Mouse (Mus musculus) liver, postnatal 0 days (tissue): Measurements from ENCODE around the gene Sgo1. TPM values are rescaled to one million over a fixed set of nuclear protein-coding genes. Genes with fewer than 3 reads are reported as not detected.

Source experiments
- ATAC-seq: fragments of 200-750 bp; cut with Nextera tagmentation; 2 replicates; pipeline ENCODE4 v1.8.0; 2017; ENCODE audit warnings: mild to moderate bottlenecking, moderate library complexity
- DNase-seq: peaks from one replicate; pipeline ENCODE4 v3.0.0-alpha.2; 2016
- H3K27ac ChIP-seq: fragments of 300-500 bp; sonication (generic); 2 replicates; pipeline ENCODE4 v1.5.1; 2014; ENCODE audit warnings: antibody characterized with exemption, moderate library complexity, mild to moderate bottlenecking, low read depth
- H3K27me3 ChIP-seq: fragments of 300-500 bp; sonication (generic); 2 replicates; pipeline ENCODE4 v1.6.1; 2014; ENCODE audit warnings: low read length, control low read depth, mixed read lengths; ENCODE audit not compliant: insufficient read depth
- H3K36me3 ChIP-seq: fragments of 300-500 bp; sonication (generic); replicated peaks from 2 replicates; pipeline ENCODE4 v1.6.1; 2014; ENCODE audit warnings: mild to moderate bottlenecking, control low read depth, low read length, moderate library complexity, mixed read lengths; ENCODE audit not compliant: insufficient read depth
- H3K4me1 ChIP-seq: fragments of 300-500 bp; sonication (generic); 2 replicates; pipeline ENCODE4 v1.6.1; 2014; ENCODE audit warnings: antibody characterized with exemption, mild to moderate bottlenecking, control low read depth; ENCODE audit not compliant: insufficient read depth
- H3K4me2 ChIP-seq: fragments of 300-500 bp; sonication (generic); 2 replicates; pipeline ENCODE4 v1.6.1; 2014; ENCODE audit warnings: low read depth, mild to moderate bottlenecking, low read length, moderate library complexity, mixed read lengths
- H3K4me3 ChIP-seq: fragments of 300-500 bp; sonication (generic); 2 replicates; pipeline ENCODE4 v1.5.1; 2014; ENCODE audit warnings: low read depth, low read length
- H3K9ac ChIP-seq: fragments of 300-500 bp; sonication (generic); replicated peaks from 2 replicates; pipeline ENCODE4 v1.6.1; 2014; ENCODE audit warnings: mild to moderate bottlenecking, moderate library complexity
- H3K9me3 ChIP-seq: fragments of 300-500 bp; sonication (generic); 2 replicates; pipeline ENCODE4 v1.6.1; 2016; ENCODE audit warnings: mild to moderate bottlenecking, control low read depth, low read length, mixed read lengths
- CTCF ChIP-seq: sonication (generic); IDR thresholded peaks from 2 replicates; pipeline ENCODE4 v1.5.1; 2016; ENCODE audit warnings: antibody characterized with exemption, low read depth
- EP300 ChIP-seq: IDR thresholded peaks from 2 replicates; pipeline ENCODE4 v1.6.1; 2016; ENCODE audit warnings: antibody characterized with exemption, low read depth, mild to moderate bottlenecking
- WGBS: fragments of 180-500 bp; shearing (Covaris S2); extraction: QIAGEN DNeasy Blood & Tissue Kit; methylation state at CpG from one replicate; pipeline ENCODE4 v1.1.7; 2014; ENCODE audit not compliant: insufficient replicate concordance; 5-methylcytosine and 5-hydroxymethylcytosine counted together
- polyA plus RNA-seq: library from polyadenylated mRNA; unstranded; fragments of >200 nt; fragmentation: Nextera tagmentation; extraction: Ambion mirVana; gene quantifications from 2 replicates; pipeline ENCODE4 v1.2.1, GENCODE M21; 2015

Gene Sgo1
- polyA plus RNA-seq, 1 experiment from 2014 or later: 24.6 TPM

GRCm38 (mm10) chr17:53631344-53631743 is 57.8 kb downstream of the Sgo1 start:
- no peak overlapping the region for H3K9ac ChIP-seq
- H3K27me3 ChIP-seq: no peaks in the 10 kb centered on the region
- H3K4me2 ChIP-seq: no peak overlapping the region
- no peak overlapping the region for H3K27ac ChIP-seq
- no peak overlapping the region for H3K4me3 ChIP-seq
- TF ChIP-seq CTCF (no peak), EP300 (no peak)
- no peaks in the 10 kb centered on the region for H3K9me3 ChIP-seq
- H3K36me3 ChIP-seq: peaks cover 20% of the 10 kb centered on the region
- 0 out of 2 replicates have a peak, but pooled peaks cover 3% of the 10 kb centered on the region for H3K4me1 ChIP-seq
- ATAC-seq (no peak), DNase-seq (no peak)

DNA sequence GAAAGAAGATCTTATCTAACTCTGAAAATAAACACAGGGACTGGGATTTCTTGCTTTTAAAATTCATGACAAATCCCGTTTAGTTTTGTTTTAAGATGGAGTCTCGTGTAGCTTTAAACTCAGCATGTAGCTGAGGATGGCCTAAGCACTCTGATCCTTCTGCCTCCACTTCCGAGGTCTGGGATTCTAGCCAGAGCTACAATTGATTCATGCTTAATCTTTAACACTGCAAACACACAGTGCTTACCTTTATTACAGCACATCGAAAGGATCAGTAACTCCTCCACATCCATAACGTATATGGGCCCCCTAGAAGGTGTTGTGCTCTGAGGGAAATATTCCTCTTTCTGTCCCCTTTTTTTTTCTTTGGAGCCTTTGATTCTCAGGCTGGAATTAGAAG is 61.0 kb downstream of the Sgo1 start:
- TF ChIP-seq EP300 (no peak), CTCF (no peak)
- ATAC-seq: peak; percentile 74
- Histone ChIP-seq H3K36me3 (peaks cover 9% of the 10 kb centered on the region; the same call in 1 of the 2 replicates), H3K27ac (peak overlapping the region; percentile 48), H3K4me3 (no peak overlapping the region), H3K4me2 (no peak overlapping the region), H3K27me3 (no peaks in the 10 kb centered on the region), H3K9me3 (no peaks in the 10 kb centered on the region), H3K4me1 (0 out of 2 replicates have a peak, but pooled peaks cover 3% of the 10 kb centered on the region), H3K9ac (no peak overlapping the region)
- 64% methylated on average over 5 of the region's 5 CpGs for WGBS
- no peak for DNase-seq

DNA sequence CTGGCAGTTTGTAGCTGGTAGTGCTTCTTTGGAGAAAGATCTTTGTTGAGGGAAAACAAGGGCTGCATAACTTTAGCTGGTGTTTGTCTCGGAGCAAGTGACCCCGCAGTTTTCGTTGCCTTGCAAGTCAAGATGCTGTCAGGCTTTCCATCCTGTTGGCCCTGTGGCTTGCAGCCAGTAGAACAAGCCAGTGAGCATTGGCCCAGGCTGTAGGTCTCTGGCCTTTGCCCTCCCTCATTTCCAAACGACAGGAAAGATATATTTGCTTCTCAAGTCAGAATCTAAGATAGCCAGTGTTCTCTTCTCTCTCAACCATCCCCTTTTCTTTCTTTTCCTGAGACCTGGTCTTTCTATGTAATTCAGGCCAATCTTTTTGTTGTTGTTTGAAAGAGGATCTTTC is 61.6 kb downstream of the Sgo1 start:
- ATAC-seq: no peak
- H3K4me2 ChIP-seq: no peak overlapping the region
- no peaks in the 10 kb centered on the region for H3K27me3 ChIP-seq
- no peak overlapping the region for H3K4me3 ChIP-seq
- DNase-seq: no peak
- peaks cover 4% of the 10 kb centered on the region; the same call in 1 of the 2 replicates for H3K36me3 ChIP-seq
- no peaks in the 10 kb centered on the region for H3K9me3 ChIP-seq
- peak overlapping the region; percentile 48; the same call in 1 of the 2 replicates for H3K27ac ChIP-seq
- no peak for TF ChIP-seq EP300
- no peak for TF ChIP-seq CTCF
- H3K9ac ChIP-seq: no peak overlapping the region
- 71% methylated on average over 4 of the region's 4 CpGs for WGBS
- 0 out of 2 replicates have a peak, but pooled peaks cover 3% of the 10 kb centered on the region for H3K4me1 ChIP-seq

DNA sequence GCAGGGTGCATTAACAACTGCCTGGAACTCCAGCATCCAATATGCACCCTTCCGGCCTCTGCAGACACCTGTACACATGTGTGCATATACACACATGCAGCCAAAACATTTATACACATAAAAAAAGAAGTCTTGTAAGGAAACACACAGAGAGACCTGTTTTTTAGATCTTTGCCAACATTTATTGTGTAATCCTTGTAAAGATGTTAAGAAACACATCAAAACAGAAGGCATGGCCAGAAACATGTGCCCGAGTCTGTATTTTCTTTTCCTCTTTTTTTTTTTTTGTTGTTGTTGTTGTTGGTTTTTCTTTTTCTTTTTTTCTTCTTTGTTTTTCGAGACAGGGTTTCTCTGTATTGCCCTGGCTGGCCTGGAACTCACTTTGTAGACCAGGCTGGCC is 63.0 kb downstream of the Sgo1 start:
- ATAC-seq (no peak), DNase-seq (no peak)
- 0 out of 2 replicates have a peak, but pooled peaks cover 3% of the 10 kb centered on the region for H3K4me1 ChIP-seq
- no peak overlapping the region for H3K4me3 ChIP-seq
- no peak overlapping the region for H3K9ac ChIP-seq
- 67% methylated on average over 3 of the region's 3 CpGs for WGBS
- peaks cover 4% of the 10 kb centered on the region; the same call in 1 of the 2 replicates for H3K36me3 ChIP-seq
- no peak overlapping the region for H3K4me2 ChIP-seq
- no peak overlapping the region for H3K27ac ChIP-seq
- H3K27me3 ChIP-seq: no peaks in the 10 kb centered on the region
- H3K9me3 ChIP-seq: no peaks in the 10 kb centered on the region
- no peak for TF ChIP-seq CTCF
- no peak for TF ChIP-seq EP300

Other genes starting within 250 kb of the Sgo1 start
- 0.09 and 0.11 TPM in 2 replicates for gene Efhb, start 226.0 kb downstream of the Sgo1 start, polyA plus RNA-seq
- gene Rab5a, start 210.1 kb downstream of the Sgo1 start, polyA plus RNA-seq: 32.6 and 35.2 TPM in 2 replicates
- gene Pp2d1, start 149.9 kb downstream of the Sgo1 start, polyA plus RNA-seq: not detected in 2 replicates
- 5.5 and 6.2 TPM in 2 replicates for gene Kat2b, start 122.5 kb downstream of the Sgo1 start, polyA plus RNA-seq
- gene Sult1c2, start 157.0 kb upstream of the Sgo1 start, polyA plus RNA-seq: 2.7 and 3.5 TPM in 2 replicates